In the genomic region with DNA sequence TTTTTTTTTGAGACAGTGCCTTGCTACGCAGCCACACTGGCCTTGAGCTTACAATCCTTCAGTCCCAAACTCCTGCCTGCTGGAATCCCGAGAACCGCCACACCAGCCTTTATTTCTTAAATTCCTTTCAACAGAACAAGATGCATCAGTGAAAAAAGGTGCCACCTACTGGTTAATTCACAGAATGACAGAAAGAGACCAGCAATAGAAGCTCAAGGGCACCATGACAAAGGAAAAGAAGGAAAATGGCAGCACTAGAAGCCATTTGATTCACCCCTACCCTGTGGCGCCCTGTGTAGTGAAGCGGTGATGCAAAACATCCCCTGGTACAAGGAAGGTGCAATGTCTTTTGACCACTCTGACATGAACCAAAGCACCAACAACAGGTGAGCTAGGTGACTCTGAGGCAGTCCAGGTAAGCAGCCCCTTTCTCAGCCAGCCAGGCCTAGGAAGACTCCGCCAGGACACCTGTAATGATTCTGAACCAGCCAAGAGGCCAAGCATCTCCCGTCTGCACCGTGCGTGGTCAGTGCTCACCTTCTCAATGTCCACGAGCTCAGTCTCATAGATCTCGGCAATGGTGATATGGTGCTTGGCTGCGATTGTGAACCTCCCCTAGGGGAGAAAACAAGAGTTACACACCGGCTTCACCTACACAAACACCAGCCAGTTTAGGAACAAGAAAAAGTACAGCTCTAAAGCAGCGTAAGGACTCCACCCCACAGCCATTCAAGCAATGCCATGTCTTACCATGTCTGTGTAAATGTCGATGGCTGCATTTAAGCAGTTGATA, we compare ENCODE assay signal across 8 mouse cellular contexts. TPM values are rescaled to one million over a fixed set of nuclear protein-coding genes. Genes with fewer than 3 reads are reported as not detected.
DNase-seq lines count a peak whose midpoint lies in the region; ATAC-seq and TF ChIP-seq lines count a peak whose summit lies in the region.

No protein-coding gene starts in this region.

- intact Hi-C loops in heart, adult 2 months (cut with DNase I) = no loop called here

- no peak overlapping the region for H3K9ac ChIP-seq in heart, adult 2 months (ENCODE audit: low read depth, low read length)
- no peak overlapping the region for H3K9ac ChIP-seq in heart, embryonic 12.5 days
- H3K9ac ChIP-seq in CH12.LX (ENCODE audit: insufficient read depth, low read depth) = no peak overlapping the region
- H3K9ac ChIP-seq in embryonic facial prominence, embryonic 14.5 days (ENCODE audit: low read depth, low read length) = no peak overlapping the region
- H3K9ac ChIP-seq in stomach, embryonic 14.5 days (replicated peaks; ENCODE audit: low read depth, low read length) = no peak overlapping the region
- no peak overlapping the region for H3K9ac ChIP-seq in heart, embryonic 11.5 days (ENCODE audit: low read depth, low read length)

- no peaks in the 10 kb centered on the region for H3K79me2 ChIP-seq in heart, adult 2 months (replicated peaks; ENCODE audit: control insufficient read depth, insufficient read depth, low read length)
- no peaks in the 10 kb centered on the region for H3K79me2 ChIP-seq in CH12.LX (replicated peaks; ENCODE audit: control insufficient read depth, extremely low read depth, insufficient read depth, poor library complexity, severe bottlenecking)

- dilution Hi-C loops in CH12.LX (cut with MboI; ENCODE audit: extremely low pct_ligation_motif_present, extremely low pct_unique_long_range_greater_than_20kb, low sequenced_read_pairs) = no loop called here

- no peak overlapping the region for H3K4me2 ChIP-seq in heart, embryonic 12.5 days
- H3K4me2 ChIP-seq in CH12.LX (ENCODE audit: insufficient read depth, low read depth, poor library complexity, severe bottlenecking) = no peak overlapping the region
- no peak overlapping the region for H3K4me2 ChIP-seq in embryonic facial prominence, embryonic 14.5 days (ENCODE audit: low read depth, low read length)
- H3K4me2 ChIP-seq in stomach, embryonic 14.5 days (replicated peaks; ENCODE audit: low read depth, low read length) = no peak overlapping the region
- no peak overlapping the region for H3K4me2 ChIP-seq in heart, embryonic 11.5 days

- no peak for DNase-seq in heart, adult 2 months
- peak; percentile 53 for DNase-seq in CH12.LX (ENCODE audit: extremely low read depth)
- DNase-seq in embryonic facial prominence, embryonic 14.5 days (ENCODE audit: low spot score) = peak; percentile 50
- DNase-seq in lung, postnatal 10 days = peak; percentile 34
- no peak for DNase-seq in urinary bladder, postnatal 14 days (ENCODE audit: low spot score)

- in situ Hi-C loops in CH12.LX (cut with MboI; ENCODE audit: low pct_ligation_motif_present, low pct_unique_long_range_greater_than_20kb, low sequenced_read_pairs) = no loop called here

- WGBS in heart, adult 2 months = 83% methylated on average over 15 of the region's 15 CpGs
- 76% methylated on average over 15 of the region's 15 CpGs for WGBS in heart, embryonic 12.5 days
- 80% methylated on average over 15 of the region's 15 CpGs for WGBS in embryonic facial prominence, embryonic 14.5 days
- 83% methylated on average over 15 of the region's 15 CpGs for WGBS in stomach, embryonic 14.5 days
- 76% methylated on average over 15 of the region's 15 CpGs for WGBS in heart, embryonic 11.5 days (ENCODE audit: insufficient replicate concordance)

- H3K9me3 ChIP-seq in heart, embryonic 12.5 days (replicated peaks) = no peaks in the 10 kb centered on the region
- no peaks in the 10 kb centered on the region for H3K9me3 ChIP-seq in CH12.LX (replicated peaks; ENCODE audit: low read length)
- no peaks in the 10 kb centered on the region for H3K9me3 ChIP-seq in embryonic facial prominence, embryonic 14.5 days (ENCODE audit: control insufficient read depth, low read length)
- no peaks in the 10 kb centered on the region for H3K9me3 ChIP-seq in stomach, embryonic 14.5 days (ENCODE audit: control insufficient read depth, low read depth, low read length)
- H3K9me3 ChIP-seq in heart, embryonic 11.5 days (replicated peaks; ENCODE audit: control insufficient read depth, low read length) = no peaks in the 10 kb centered on the region

- no peak for TF ChIP-seq EP300 in heart, adult 2 months (IDR thresholded peaks at IDR 0.05; ENCODE audit: insufficient read depth, low read depth, low read length)
- no peak for TF ChIP-seq EP300 in CH12.LX (IDR thresholded peaks at IDR 0.05; ENCODE audit: low read length)

- peak; percentile 64 for TF ChIP-seq RAD21 in CH12.LX (IDR thresholded peaks at IDR 0.05; ENCODE audit: low read depth, low read length)

- H3K4me1 ChIP-seq in heart, adult 2 months (ENCODE audit: control insufficient read depth, insufficient read depth, low read length) = no peaks in the 10 kb centered on the region
- H3K4me1 ChIP-seq in heart, embryonic 12.5 days (replicated peaks) = no peaks in the 10 kb centered on the region
- peaks cover 3% of the 10 kb centered on the region in 2 experiments; a peak in 1 of 4 replicates for H3K4me1 ChIP-seq in CH12.LX (ENCODE audit: control insufficient read depth in 1 of 2, insufficient read depth in 2 of 2)
- H3K4me1 ChIP-seq in embryonic facial prominence, embryonic 14.5 days (ENCODE audit: control insufficient read depth, insufficient read depth, low read length) = no peaks in the 10 kb centered on the region
- H3K4me1 ChIP-seq in stomach, embryonic 14.5 days (ENCODE audit: control insufficient read depth, insufficient read depth, low read length) = no peaks in the 10 kb centered on the region
- no peaks in the 10 kb centered on the region for H3K4me1 ChIP-seq in heart, embryonic 11.5 days (ENCODE audit: control insufficient read depth, insufficient read depth, low read length)

- peak; percentile 72 for TF ChIP-seq CTCF in heart, adult 2 months (IDR thresholded peaks at IDR 0.05)
- peak; percentile 53 to 76; a peak in 3 of 4 replicates for TF ChIP-seq CTCF in CH12.LX (conservative IDR thresholded peaks at IDR 0.05 in 1 of 2, IDR thresholded peaks at IDR 0.05 in 1 of 2; ENCODE audit: low read depth in 2 of 2, low read length in 2 of 2)

- no peak for ATAC-seq in heart, embryonic 12.5 days (ENCODE audit: insufficient number of reproducible peaks, low FRiP score)
- no peak for ATAC-seq in embryonic facial prominence, embryonic 14.5 days (ENCODE audit: low read depth)
- ATAC-seq in stomach, embryonic 14.5 days (ENCODE audit: insufficient number of reproducible peaks, insufficient read depth, low FRiP score, low read depth) = peak; percentile 18; the same call in 1 of the 2 replicates
- ATAC-seq in heart, embryonic 11.5 days (replicated peaks; ENCODE audit: insufficient number of reproducible peaks, low FRiP score, low TSS enrichment) = no peak

- H3K27me3 ChIP-seq in heart, adult 2 months (ENCODE audit: control insufficient read depth, insufficient read depth, low read length) = no peaks in the 10 kb centered on the region
- H3K27me3 ChIP-seq in heart, embryonic 12.5 days (replicated peaks) = no peaks in the 10 kb centered on the region
- no peaks in the 10 kb centered on the region for H3K27me3 ChIP-seq in CH12.LX (replicated peaks)
- no peaks in the 10 kb centered on the region for H3K27me3 ChIP-seq in embryonic facial prominence, embryonic 14.5 days (replicated peaks; ENCODE audit: control insufficient read depth, insufficient read depth, low read length)
- no peaks in the 10 kb centered on the region for H3K27me3 ChIP-seq in stomach, embryonic 14.5 days (ENCODE audit: control insufficient read depth, insufficient read depth, low read length)
- H3K27me3 ChIP-seq in heart, embryonic 11.5 days (ENCODE audit: control insufficient read depth, insufficient read depth, low read length) = no peaks in the 10 kb centered on the region

- TF ChIP-seq POLR2A in heart, adult 2 months (IDR thresholded peaks at IDR 0.05; ENCODE audit: insufficient read depth, low read depth, low read length) = no peak
- no peak for TF ChIP-seq POLR2A in CH12.LX (IDR thresholded peaks at IDR 0.05; ENCODE audit: low read depth, low read length)

- H3K27ac ChIP-seq in heart, adult 2 months = no peak overlapping the region
- H3K27ac ChIP-seq in heart, embryonic 12.5 days (ENCODE audit: poor library complexity, severe bottlenecking) = no peak overlapping the region
- H3K27ac ChIP-seq in CH12.LX (ENCODE audit: insufficient read depth, low read depth) = no peak overlapping the region
- H3K27ac ChIP-seq in embryonic facial prominence, embryonic 14.5 days (replicated peaks; ENCODE audit: low read depth, low read length) = no peak overlapping the region
- H3K27ac ChIP-seq in stomach, embryonic 14.5 days (ENCODE audit: low read length) = no peak overlapping the region
- H3K27ac ChIP-seq in heart, embryonic 11.5 days (ENCODE audit: low read depth, low read length) = no peak overlapping the region

- H3K36me3 ChIP-seq in heart, adult 2 months (ENCODE audit: control insufficient read depth, insufficient read depth, low read length) = no peaks in the 10 kb centered on the region
- H3K36me3 ChIP-seq in heart, embryonic 12.5 days = peaks cover 21% of the 10 kb centered on the region
- H3K36me3 ChIP-seq in CH12.LX (replicated peaks in 1 of 2; ENCODE audit: control insufficient read depth in 1 of 2, insufficient read depth in 1 of 2, low read length in 1 of 2) = no peaks in the 10 kb centered on the region
- peaks cover 31% of the 10 kb centered on the region for H3K36me3 ChIP-seq in embryonic facial prominence, embryonic 14.5 days (ENCODE audit: control insufficient read depth, insufficient read depth, low read length)
- peaks cover 11% of the 10 kb centered on the region; the same call in 1 of the 2 replicates for H3K36me3 ChIP-seq in stomach, embryonic 14.5 days (ENCODE audit: control insufficient read depth, insufficient read depth, low read length)
- no peaks in the 10 kb centered on the region; the same call in 1 of the 2 replicates for H3K36me3 ChIP-seq in heart, embryonic 11.5 days (ENCODE audit: control insufficient read depth, insufficient read depth, low read length)

- H3K4me3 ChIP-seq in heart, adult 2 months = no peak overlapping the region
- no peak overlapping the region for H3K4me3 ChIP-seq in heart, embryonic 12.5 days
- H3K4me3 ChIP-seq in CH12.LX (replicated peaks in 1 of 3; ENCODE audit: low read depth in 2 of 3, low read length in 2 of 3, poor library complexity in 1 of 3) = no peak overlapping the region
- H3K4me3 ChIP-seq in embryonic facial prominence, embryonic 14.5 days (ENCODE audit: low read depth, low read length) = no peak overlapping the region
- no peak overlapping the region for H3K4me3 ChIP-seq in stomach, embryonic 14.5 days (ENCODE audit: low read depth, low read length)
- no peak overlapping the region for H3K4me3 ChIP-seq in heart, embryonic 11.5 days (ENCODE audit: low read depth, low read length)

RNA-seq across cellular contexts. Expression of gene Napb, which starts 25.7 kb away (rescaled TPM):
- total RNA-seq in heart, adult 2 months (2021) = 1 to 10 TPM; 1.1 to 1.3 TPM
- polyA plus RNA-seq in heart, adult 2 months (2012; rRNA removed) = 0.88 and 1.8 TPM in 2 replicates
- 2.8 and 2.9 TPM in 2 replicates for polyA plus RNA-seq in heart, embryonic 12.5 days (2016; fragmentation: Nextera tagmentation; extraction: Ambion mirVana)
- 0.98 and 2.3 TPM in 2 replicates for total RNA-seq in CH12.LX (2012; rRNA removed)
- total RNA-seq in CH12.LX (2014; rRNA removed) = 2.4 and 2.6 TPM in 2 replicates
- 1.5 and 1.6 TPM in 2 replicates for polyA plus RNA-seq in CH12.LX (2012; ENCODE audit: insufficient read length, low read depth)
- polyA plus RNA-seq in embryonic facial prominence, embryonic 14.5 days (2014; fragmentation: Nextera tagmentation; extraction: Ambion mirVana) = 5.9 and 6.5 TPM in 2 replicates
- 7.1 and 7.8 TPM in 2 replicates for polyA plus RNA-seq in stomach, embryonic 14.5 days (2014; fragmentation: Nextera tagmentation; extraction: Ambion mirVana)
- polyA plus RNA-seq in heart, embryonic 11.5 days (2014; fragmentation: Nextera tagmentation; extraction: Ambion mirVana) = 2.2 and 2.4 TPM in 2 replicates

RNA-seq across cellular contexts. Expression of gene Gzf1, which starts 25.8 kb away (rescaled TPM):
- total RNA-seq in heart, adult 2 months (2021) = 10 to 100 TPM; 22.0 to 24.0 TPM
- 8.0 and 12.5 TPM in 2 replicates for polyA plus RNA-seq in heart, adult 2 months (2012; rRNA removed)
- 17.7 and 18.8 TPM in 2 replicates for polyA plus RNA-seq in heart, embryonic 12.5 days (2016; fragmentation: Nextera tagmentation; extraction: Ambion mirVana)
- total RNA-seq in CH12.LX (2012; rRNA removed) = 7.3 and 9.5 TPM in 2 replicates
- total RNA-seq in CH12.LX (2014; rRNA removed) = 8.1 and 8.5 TPM in 2 replicates
- 5.5 and 5.8 TPM in 2 replicates for polyA plus RNA-seq in CH12.LX (2012; ENCODE audit: insufficient read length, low read depth)
- 22.4 and 23.3 TPM in 2 replicates for polyA plus RNA-seq in embryonic facial prominence, embryonic 14.5 days (2014; fragmentation: Nextera tagmentation; extraction: Ambion mirVana)
- polyA plus RNA-seq in stomach, embryonic 14.5 days (2014; fragmentation: Nextera tagmentation; extraction: Ambion mirVana) = 20.0 and 23.1 TPM in 2 replicates
- polyA plus RNA-seq in heart, embryonic 11.5 days (2014; fragmentation: Nextera tagmentation; extraction: Ambion mirVana) = 14.7 and 16.2 TPM in 2 replicates

RNA-seq across cellular contexts. Expression of gene Nxt1, which starts 34.2 kb away (rescaled TPM):
- total RNA-seq in heart, adult 2 months (2021) = 1 to 10 TPM; 6.4 to 8.7 TPM
- polyA plus RNA-seq in heart, adult 2 months (2012; rRNA removed) = 9.0 and 13.1 TPM in 2 replicates
- 53.5 and 59.7 TPM in 2 replicates for polyA plus RNA-seq in heart, embryonic 12.5 days (2016; fragmentation: Nextera tagmentation; extraction: Ambion mirVana)
- total RNA-seq in CH12.LX (2012; rRNA removed) (68.2 and 84.7 TPM in 2 replicates), CH12.LX (2014; rRNA removed) (125 and 127 TPM in 2 replicates)
- polyA plus RNA-seq in CH12.LX (2012; ENCODE audit: insufficient read length, low read depth) = 77.1 and 80.6 TPM in 2 replicates
- 71.1 and 79.9 TPM in 2 replicates for polyA plus RNA-seq in embryonic facial prominence, embryonic 14.5 days (2014; fragmentation: Nextera tagmentation; extraction: Ambion mirVana)
- polyA plus RNA-seq in stomach, embryonic 14.5 days (2014; fragmentation: Nextera tagmentation; extraction: Ambion mirVana) = 89.1 and 98.2 TPM in 2 replicates
- polyA plus RNA-seq in heart, embryonic 11.5 days (2014; fragmentation: Nextera tagmentation; extraction: Ambion mirVana) = 71.3 and 71.6 TPM in 2 replicates

RNA-seq across cellular contexts. Expression of gene Cstl1, which starts 43.6 kb away (rescaled TPM):
- not detected for total RNA-seq in heart, adult 2 months (2021)
- not detected in 2 replicates for polyA plus RNA-seq in heart, adult 2 months (2012; rRNA removed)
- not detected in 2 replicates for polyA plus RNA-seq in heart, embryonic 12.5 days (2016; fragmentation: Nextera tagmentation; extraction: Ambion mirVana)
- total RNA-seq in CH12.LX (2012; rRNA removed) (not detected in 2 replicates), CH12.LX (2014; rRNA removed) (not detected in 2 replicates)
- polyA plus RNA-seq in CH12.LX (2012; ENCODE audit: insufficient read length, low read depth) = not detected in 2 replicates
- not detected in 2 replicates for polyA plus RNA-seq in embryonic facial prominence, embryonic 14.5 days (2014; fragmentation: Nextera tagmentation; extraction: Ambion mirVana)
- not detected in 2 replicates for polyA plus RNA-seq in stomach, embryonic 14.5 days (2014; fragmentation: Nextera tagmentation; extraction: Ambion mirVana)
- not detected in 2 replicates for polyA plus RNA-seq in heart, embryonic 11.5 days (2014; fragmentation: Nextera tagmentation; extraction: Ambion mirVana)

Comparison
In these comparisons a context has a peak if more than half of its experiments do, and no peak if none do; other contexts are left out.
1. DNase-seq: peak in CH12.LX (single experiment), embryonic facial prominence, embryonic 14.5 days (single experiment) and lung, postnatal 10 days (single experiment); none in heart, adult 2 months (0 of 2) and urinary bladder, postnatal 14 days (single experiment).